Mouse (Mus musculus): ENCODE measurements at regions not wholly inside any gene's neighbourhood (a gene's known extent, or its start where the extent isn't known, plus 50 kb on each side); places are given as distances from the start of the nearest gene placed in this dataset.

GRCm38 (mm10) chr7:88945338-88945737 lies 458.7 kb downstream of the Tmem135 start:
- DNase-seq: no peak

GRCm38 (mm10) chr7:88944936-88945335 lies 459.1 kb downstream of the Tmem135 start:
- no peak for DNase-seq

DNA sequence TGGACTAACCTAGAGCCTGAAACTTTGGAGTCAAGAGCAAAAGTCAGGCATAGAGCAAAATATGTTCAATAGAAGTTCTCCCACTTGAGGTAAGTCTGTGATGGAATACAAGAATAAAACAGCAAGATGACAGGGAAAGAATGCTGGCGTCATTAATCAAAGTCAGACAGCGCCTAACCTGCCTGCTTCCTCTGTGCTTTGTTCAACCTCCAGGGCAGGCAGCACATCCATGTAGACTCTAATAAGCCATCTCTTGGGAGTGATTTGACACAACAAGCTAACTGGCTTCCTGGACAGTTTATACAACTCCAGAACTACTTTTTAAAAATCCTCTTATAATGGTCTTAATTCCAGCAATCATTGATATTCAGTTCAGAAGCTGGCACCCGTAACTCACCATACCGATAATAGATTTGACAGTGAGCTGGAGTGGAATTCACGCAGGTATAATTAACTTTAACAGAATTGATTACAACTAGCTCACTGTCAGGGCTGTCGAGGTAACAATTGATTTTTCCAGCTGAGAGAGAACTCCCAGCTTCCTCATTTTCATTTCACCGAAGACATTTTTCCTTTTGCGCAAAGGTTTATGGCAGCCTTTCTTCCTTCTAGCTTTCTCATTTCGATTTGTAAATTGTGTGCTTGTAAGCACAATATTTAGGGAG lies 462.6 kb downstream of the Tmem135 start:
- DNase-seq: no peak

DNA sequence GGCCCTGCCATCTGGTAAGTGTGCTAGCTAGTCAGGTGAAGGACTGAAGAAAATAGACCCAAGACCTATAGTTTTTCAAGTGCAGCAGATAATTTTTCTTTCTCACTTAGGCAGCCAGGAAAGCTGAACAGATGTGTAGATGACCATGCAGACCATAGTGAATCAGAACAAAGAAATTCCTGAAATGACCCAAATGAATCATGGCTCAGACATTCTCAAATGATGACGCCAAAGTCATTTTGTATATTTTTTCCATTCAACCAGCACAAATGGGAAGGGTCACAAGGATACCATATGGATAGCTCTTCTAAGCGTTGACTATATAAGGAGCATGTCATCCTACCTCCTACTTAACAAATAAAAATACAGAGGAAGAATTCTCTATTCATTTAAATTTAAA lies 463.8 kb downstream of the Tmem135 start:
- no peak for DNase-seq

DNA sequence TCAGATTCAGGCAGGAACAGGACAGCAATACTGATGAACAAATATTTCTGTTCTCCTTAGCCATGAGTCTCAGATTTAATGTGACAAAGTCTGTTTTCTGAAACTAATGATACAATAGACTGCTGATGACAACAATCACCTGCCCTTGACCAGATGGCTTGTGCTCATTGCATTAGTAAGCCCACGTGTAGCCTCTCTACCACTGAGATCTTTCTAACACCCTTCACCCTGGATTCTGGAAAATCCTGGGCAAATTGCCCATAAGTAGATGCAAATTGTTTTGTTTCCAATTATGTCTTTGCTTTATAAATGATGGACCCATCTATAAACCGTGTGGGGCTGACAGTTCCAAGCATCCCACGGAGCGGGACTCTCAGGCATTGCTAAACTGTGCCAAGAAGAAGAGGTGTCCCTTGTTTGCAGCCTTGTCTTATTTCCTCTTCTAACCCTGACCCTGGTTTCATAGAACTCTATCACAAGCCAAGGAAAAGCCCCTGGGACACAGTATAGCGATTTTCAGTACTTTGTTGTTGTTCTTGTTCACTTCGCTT lies 475.7 kb downstream of the Tmem135 start:
- no peak for DNase-seq

Measured in cerebellum, postnatal 36 days (tissue).